Mouse (Mus musculus) hindbrain, embryonic 11.5 days (tissue): Measurements from ENCODE around the gene Rims4. TPM values are rescaled to one million over a fixed set of nuclear protein-coding genes. Genes with fewer than 3 reads are reported as not detected.
A peak's percentile ranks its signal among the peaks of the same experiment; 100 is the strongest.

Experiments
- ATAC-seq: fragments of 200-750 bp; cut with Nextera tagmentation; 2 replicates; pipeline ENCODE4 v1.8.0; 2017; ENCODE audit warnings: mild to moderate bottlenecking, moderate TSS enrichment, moderate library complexity; ENCODE audit not compliant: low FRiP score
- DNase-seq: peaks from one replicate; pipeline ENCODE4 v3.0.0-alpha.2; 2015; ENCODE audit warnings: low spot score
- H3K27ac ChIP-seq: fragments of 300-500 bp; sonication (generic); 2 replicates; pipeline ENCODE4 v1.5.1; 2014; ENCODE audit warnings: mild to moderate bottlenecking, low read depth, low read length
- H3K27me3 ChIP-seq: fragments of 300-500 bp; sonication (generic); 2 replicates; pipeline ENCODE4 v1.6.1; 2014; ENCODE audit warnings: mild to moderate bottlenecking, low read length, moderate library complexity, mixed read lengths; ENCODE audit not compliant: control insufficient read depth, insufficient read depth
- H3K36me3 ChIP-seq: fragments of 300-500 bp; sonication (generic); 2 replicates; pipeline ENCODE4 v1.6.1; 2014; ENCODE audit warnings: mild to moderate bottlenecking, low read length, moderate library complexity, mixed read lengths; ENCODE audit not compliant: control insufficient read depth, insufficient read depth
- H3K4me1 ChIP-seq: fragments of 300-500 bp; sonication (generic); replicated peaks from 2 replicates; pipeline ENCODE4 v1.6.1; 2014; ENCODE audit warnings: low read length, mixed read lengths; ENCODE audit not compliant: control insufficient read depth, insufficient read depth
- H3K4me2 ChIP-seq: fragments of 300-500 bp; sonication (generic); replicated peaks from 2 replicates; pipeline ENCODE4 v1.6.1; 2014; ENCODE audit warnings: mild to moderate bottlenecking, low read depth, low read length
- H3K4me3 ChIP-seq: fragments of 300-500 bp; sonication (generic); 2 replicates; pipeline ENCODE4 v1.5.1; 2014; ENCODE audit warnings: low read depth, low read length
- H3K9ac ChIP-seq: fragments of 300-500 bp; sonication (generic); 2 replicates; pipeline ENCODE4 v1.6.1; 2014; ENCODE audit warnings: low read depth, low read length
- H3K9me3 ChIP-seq: fragments of 300-500 bp; sonication (generic); 2 replicates; pipeline ENCODE4 v1.6.1; 2016; ENCODE audit warnings: low read length; ENCODE audit not compliant: control insufficient read depth
- WGBS: fragments of 180-500 bp; shearing (Covaris S2); extraction: QIAGEN DNeasy Blood & Tissue Kit; methylation state at CpG from one replicate; pipeline ENCODE4 v1.1.7; 2014; 5-methylcytosine and 5-hydroxymethylcytosine counted together
- polyA plus RNA-seq: library from polyadenylated mRNA; unstranded; fragments of >200 nt; fragmentation: Nextera tagmentation; extraction: Ambion mirVana; gene quantifications from 2 replicates; pipeline ENCODE4 v1.2.1, GENCODE M21; 2014

Rims4 gene
- 0.68 and 0.71 TPM in 2 replicates for polyA plus RNA-seq

GRCm38 (mm10) chr2:163918317-163919258 lies at the start of gene Rims4:
Gene Rims4 (minus strand): TSS chr2:163918683.
- peak within 1 kb of the TSS; percentile 64 for H3K9ac ChIP-seq
- no peak within 1 kb of the TSS for H3K27ac ChIP-seq

GRCm38 (mm10) chr2:163965706-163966105 lies 47.2 kb upstream of the Rims4 start:
- H3K9me3 ChIP-seq = no peaks in the 10 kb centered on the region
- 72% methylated on average over 7 of the region's 7 CpGs for WGBS
- no peak overlapping the region for H3K4me2 ChIP-seq
- DNase-seq (no peak), ATAC-seq (no peak)
- H3K27ac ChIP-seq = no peak overlapping the region
- H3K4me3 ChIP-seq = no peak overlapping the region
- no peak overlapping the region for H3K9ac ChIP-seq
- no peaks in the 10 kb centered on the region for H3K36me3 ChIP-seq
- H3K27me3 ChIP-seq = no peaks in the 10 kb centered on the region
- H3K4me1 ChIP-seq = no peaks in the 10 kb centered on the region

More at GRCm38 (mm10) chr2:163918317-163919258, at the start of gene Rims4:
- Histone ChIP-seq H3K4me3 (peak within 1 kb of the TSS; percentile 54), H3K9me3 (no peaks in the 10 kb centered on the region), H3K4me1 (peaks cover 4% of the 10 kb centered on the region; the same call in 1 of the 2 replicates), H3K27me3 (peaks cover 43% of the 10 kb centered on the region), H3K36me3 (no peaks in the 10 kb centered on the region), H3K4me2 (peak within 1 kb of the TSS; percentile 96)
- 1% methylated on average over 51 of the region's 115 CpGs for whole genome bisulfite sequencing
- DNase-seq (peak; percentile 72), ATAC-seq (peak; percentile 75)

- Histone ChIP-seq H3K27me3 (no peaks in the 10 kb centered on the region), H3K4me2 (no peak overlapping the region), H3K36me3 (no peaks in the 10 kb centered on the region), H3K4me3 (no peak overlapping the region), H3K4me1 (no peaks in the 10 kb centered on the region), H3K27ac (no peak overlapping the region), H3K9ac (no peak overlapping the region), H3K9me3 (no peaks in the 10 kb centered on the region)
- DNase-seq (peak; percentile 8), ATAC-seq (no peak)
- WGBS = 75% methylated on average over 18 of the region's 19 CpGs
Observed at GRCm38 (mm10) chr2:163964606-163965560, 46.4 kb upstream of the Rims4 start.

- H3K4me2 ChIP-seq = no peak overlapping the region
- H3K27ac ChIP-seq = no peak overlapping the region
- no peaks in the 10 kb centered on the region for H3K27me3 ChIP-seq
- ATAC-seq (no peak), DNase-seq (no peak)
- H3K4me1 ChIP-seq = no peaks in the 10 kb centered on the region
- no peaks in the 10 kb centered on the region for H3K36me3 ChIP-seq
- no peak overlapping the region for H3K9ac ChIP-seq
- H3K9me3 ChIP-seq = no peaks in the 10 kb centered on the region
- no peak overlapping the region for H3K4me3 ChIP-seq
- 74% methylated on average over 7 of the region's 7 CpGs for WGBS
Observed at GRCm38 (mm10) chr2:163953622-163954310, 35.3 kb upstream of the Rims4 start.

GRCm38 (mm10) chr2:163951770-163952169 lies 33.3 kb upstream of the Rims4 start:
- Histone ChIP-seq H3K9me3 (no peaks in the 10 kb centered on the region), H3K9ac (no peak overlapping the region), H3K4me2 (no peak overlapping the region), H3K4me1 (no peaks in the 10 kb centered on the region), H3K4me3 (no peak overlapping the region), H3K27me3 (no peaks in the 10 kb centered on the region), H3K27ac (no peak overlapping the region), H3K36me3 (no peaks in the 10 kb centered on the region)
- ATAC-seq = no peak
- DNase-seq = peak; percentile 71
- 24% methylated on average over 4 of the region's 4 CpGs for WGBS

GRCm38 (mm10) chr2:163947976-163948375 lies 29.5 kb upstream of the Rims4 start:
- ATAC-seq (no peak), DNase-seq (no peak)
- no peak overlapping the region for H3K4me3 ChIP-seq
- H3K9ac ChIP-seq = no peak overlapping the region
- no peaks in the 10 kb centered on the region for H3K36me3 ChIP-seq
- no peaks in the 10 kb centered on the region for H3K9me3 ChIP-seq
- no peaks in the 10 kb centered on the region for H3K4me1 ChIP-seq
- no peak overlapping the region for H3K4me2 ChIP-seq
- no peak overlapping the region for H3K27ac ChIP-seq
- WGBS = 71% methylated on average over 7 of the region's 7 CpGs
- H3K27me3 ChIP-seq = no peaks in the 10 kb centered on the region

- H3K4me3 ChIP-seq = no peak overlapping the region
- ATAC-seq = no peak
- H3K9ac ChIP-seq = no peak overlapping the region
- H3K27me3 ChIP-seq = no peaks in the 10 kb centered on the region
- no peaks in the 10 kb centered on the region for H3K36me3 ChIP-seq
- no peaks in the 10 kb centered on the region for H3K9me3 ChIP-seq
- H3K4me2 ChIP-seq = no peak overlapping the region
- 83% methylated on average over 15 of the region's 15 CpGs for WGBS
- no peaks in the 10 kb centered on the region for H3K4me1 ChIP-seq
- H3K27ac ChIP-seq = no peak overlapping the region
- DNase-seq = no peak
Observed at GRCm38 (mm10) chr2:163946221-163946620, 27.7 kb upstream of the Rims4 start.

- ATAC-seq (no peak), DNase-seq (no peak)
- H3K27me3 ChIP-seq = no peaks in the 10 kb centered on the region
- H3K4me2 ChIP-seq = no peak overlapping the region
- 90% methylated on average over 8 of the region's 8 CpGs for WGBS
- H3K4me1 ChIP-seq = no peaks in the 10 kb centered on the region
- H3K9me3 ChIP-seq = no peaks in the 10 kb centered on the region
- H3K36me3 ChIP-seq = no peaks in the 10 kb centered on the region
- H3K9ac ChIP-seq = no peak overlapping the region
- H3K27ac ChIP-seq = no peak overlapping the region
- H3K4me3 ChIP-seq = no peak overlapping the region
Observed at GRCm38 (mm10) chr2:163944511-163944910, 26.0 kb upstream of the Rims4 start.
